Mouse (Mus musculus): ENCODE measurements around the gene Acot12.

- TF ChIP-seq CTCF (IDR thresholded peaks at IDR 0.05; ENCODE audit: borderline replicate concordance, extremely low read depth, insufficient read depth, insufficient read length), result no peak
- no peak for TF ChIP-seq POLR2A (IDR thresholded peaks at IDR 0.05; ENCODE audit: borderline replicate concordance, extremely low read depth, insufficient read depth, insufficient read length, poor library complexity, severe bottlenecking)
Measured at GRCm38 (mm10) chr13:91743180-91743579, 1.9 kb downstream of the Acot12 start.

Data from brain, embryonic 14.5 days (tissue).